Mouse (Mus musculus): ENCODE data around the gene Fkbp9. TPM values are rescaled to one million over a fixed set of nuclear protein-coding genes. Genes with fewer than 3 reads are reported as not detected.

Gene Fkbp9
- polyA plus RNA-seq, 1 experiment from 2014 or later, result 41.8 TPM

GRCm38 (mm10) chr6:56797311-56798151 is 34.3 kb upstream of the Fkbp9 start, which contains the start of gene Kbtbd2:
Gene Kbtbd2 (minus strand): TSS chr6:56797813.
- peak within 1 kb of the TSS; percentile 89 for H3K4me2 ChIP-seq (ENCODE audit: low read length)
- H3K36me3 ChIP-seq (ENCODE audit: control insufficient read depth, insufficient read depth, low read length), result no peaks in the 10 kb centered on the region
- H3K9me3 ChIP-seq (ENCODE audit: control insufficient read depth, low read length), result no peaks in the 10 kb centered on the region
- peak within 1 kb of the TSS; percentile 96 for H3K9ac ChIP-seq (ENCODE audit: low read depth, low read length)
- peak; percentile 96 for ATAC-seq
- H3K4me1 ChIP-seq (ENCODE audit: control insufficient read depth, insufficient read depth, low read depth, low read length), result peaks cover 24% of the 10 kb centered on the region
- H3K4me3 ChIP-seq (ENCODE audit: low read length), result peak within 1 kb of the TSS; percentile 87
- under 1% methylated on average over 73 of the region's 98 CpGs for WGBS
- H3K27ac ChIP-seq (ENCODE audit: low read depth, low read length), result peak within 1 kb of the TSS; percentile 99
- no peaks in the 10 kb centered on the region for H3K27me3 ChIP-seq (replicated peaks; ENCODE audit: control insufficient read depth, insufficient read depth, low read length)

GRCm38 (mm10) chr6:56798152-56798465 is 33.8 kb upstream of the Fkbp9 start:
- ATAC-seq, result no peak
- Histone ChIP-seq H3K27me3 (replicated peaks; ENCODE audit: control insufficient read depth, insufficient read depth, low read length) (no peaks in the 10 kb centered on the region), H3K9ac (ENCODE audit: low read depth, low read length) (peak overlapping the region; percentile 96), H3K27ac (ENCODE audit: low read depth, low read length) (peak overlapping the region; percentile 99), H3K4me3 (ENCODE audit: low read length) (peak overlapping the region; percentile 87), H3K9me3 (ENCODE audit: control insufficient read depth, low read length) (no peaks in the 10 kb centered on the region), H3K4me2 (ENCODE audit: low read length) (peak overlapping the region; percentile 69), H3K36me3 (ENCODE audit: control insufficient read depth, insufficient read depth, low read length) (no peaks in the 10 kb centered on the region), H3K4me1 (ENCODE audit: control insufficient read depth, insufficient read depth, low read depth, low read length) (peaks cover 24% of the 10 kb centered on the region)
- WGBS, result 18% methylated on average over 8 of the region's 8 CpGs

GRCm38 (mm10) chr6:56805026-56805425 is 26.8 kb upstream of the Fkbp9 start:
- no peak overlapping the region for H3K9ac ChIP-seq (ENCODE audit: low read depth, low read length)
- no peak for ATAC-seq
- 89% methylated on average over 4 of the region's 4 CpGs for WGBS

DNA sequence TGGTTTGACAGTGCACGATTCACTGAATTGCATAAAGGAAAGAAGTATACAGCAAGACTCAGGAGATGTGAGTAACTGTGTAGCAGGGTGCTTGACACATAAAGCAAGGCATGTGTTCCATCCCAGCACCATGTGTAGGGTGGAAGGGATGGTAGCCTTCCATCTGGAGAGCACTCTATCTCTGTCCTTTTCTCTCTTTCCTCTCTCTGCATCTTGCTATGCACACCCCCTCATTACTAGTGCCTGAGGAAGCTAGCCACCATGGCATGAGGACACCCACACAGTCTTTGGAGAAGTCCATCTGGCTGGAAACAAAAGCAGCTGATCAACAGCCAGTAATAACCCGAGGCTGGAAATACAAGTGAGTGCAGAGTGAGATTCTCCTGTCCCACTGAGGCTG is 25.7 kb upstream of the Fkbp9 start:
- H3K4me2 ChIP-seq (ENCODE audit: low read length), result no peak overlapping the region
- H3K27ac ChIP-seq (ENCODE audit: low read depth, low read length), result no peak overlapping the region
- WGBS, result 74% methylated on average over 2 of the region's 2 CpGs
- no peaks in the 10 kb centered on the region for H3K9me3 ChIP-seq (ENCODE audit: control insufficient read depth, low read length)
- H3K4me3 ChIP-seq (ENCODE audit: low read length), result no peak overlapping the region
- no peaks in the 10 kb centered on the region for H3K36me3 ChIP-seq (ENCODE audit: control insufficient read depth, insufficient read depth, low read length)
- H3K27me3 ChIP-seq (replicated peaks; ENCODE audit: control insufficient read depth, insufficient read depth, low read length), result no peaks in the 10 kb centered on the region
- H3K4me1 ChIP-seq (ENCODE audit: control insufficient read depth, insufficient read depth, low read depth, low read length), result no peaks in the 10 kb centered on the region
- no peak overlapping the region for H3K9ac ChIP-seq (ENCODE audit: low read depth, low read length)
- ATAC-seq, result no peak

More at GRCm38 (mm10) chr6:56805026-56805425, 26.8 kb upstream of the Fkbp9 start:
- Histone ChIP-seq H3K4me3 (ENCODE audit: low read length) (no peak overlapping the region), H3K27ac (ENCODE audit: low read depth, low read length) (no peak overlapping the region), H3K4me2 (ENCODE audit: low read length) (no peak overlapping the region), H3K27me3 (replicated peaks; ENCODE audit: control insufficient read depth, insufficient read depth, low read length) (no peaks in the 10 kb centered on the region), H3K4me1 (ENCODE audit: control insufficient read depth, insufficient read depth, low read depth, low read length) (no peaks in the 10 kb centered on the region), H3K36me3 (ENCODE audit: control insufficient read depth, insufficient read depth, low read length) (no peaks in the 10 kb centered on the region), H3K9me3 (ENCODE audit: control insufficient read depth, low read length) (no peaks in the 10 kb centered on the region)

GRCm38 (mm10) chr6:56808656-56809055 is 23.2 kb upstream of the Fkbp9 start:
- Histone ChIP-seq H3K9me3 (ENCODE audit: control insufficient read depth, low read length) (no peaks in the 10 kb centered on the region), H3K4me3 (ENCODE audit: low read length) (no peak overlapping the region), H3K27ac (ENCODE audit: low read depth, low read length) (no peak overlapping the region), H3K4me1 (ENCODE audit: control insufficient read depth, insufficient read depth, low read depth, low read length) (no peaks in the 10 kb centered on the region), H3K9ac (ENCODE audit: low read depth, low read length) (no peak overlapping the region), H3K4me2 (ENCODE audit: low read length) (no peak overlapping the region), H3K27me3 (replicated peaks; ENCODE audit: control insufficient read depth, insufficient read depth, low read length) (no peaks in the 10 kb centered on the region), H3K36me3 (ENCODE audit: control insufficient read depth, insufficient read depth, low read length) (no peaks in the 10 kb centered on the region)
- 12% methylated on average over 3 of the region's 3 CpGs for WGBS
- peak; percentile 96 for ATAC-seq

- WGBS, result 54% methylated on average over 2 of the region's 2 CpGs
- no peak overlapping the region for H3K27ac ChIP-seq (ENCODE audit: low read depth, low read length)
- ATAC-seq, result no peak
Measured at GRCm38 (mm10) chr6:56813332-56813731, 18.5 kb upstream of the Fkbp9 start.

GRCm38 (mm10) chr6:56818436-56819123 is 13.3 kb upstream of the Fkbp9 start:
- H3K27ac ChIP-seq (ENCODE audit: low read depth, low read length), result no peak overlapping the region
- H3K4me2 ChIP-seq (ENCODE audit: low read length), result no peak overlapping the region
- H3K9me3 ChIP-seq (ENCODE audit: control insufficient read depth, low read length), result no peaks in the 10 kb centered on the region
- no peaks in the 10 kb centered on the region for H3K36me3 ChIP-seq (ENCODE audit: control insufficient read depth, insufficient read depth, low read length)
- ATAC-seq, result no peak
- H3K4me3 ChIP-seq (ENCODE audit: low read length), result no peak overlapping the region
- H3K27me3 ChIP-seq (replicated peaks; ENCODE audit: control insufficient read depth, insufficient read depth, low read length), result no peaks in the 10 kb centered on the region
- 70% methylated on average over 5 of the region's 5 CpGs for WGBS
- H3K9ac ChIP-seq (ENCODE audit: low read depth, low read length), result no peak overlapping the region
- no peaks in the 10 kb centered on the region for H3K4me1 ChIP-seq (ENCODE audit: control insufficient read depth, insufficient read depth, low read depth, low read length)

More at GRCm38 (mm10) chr6:56813332-56813731, 18.5 kb upstream of the Fkbp9 start:
- Histone ChIP-seq H3K9me3 (ENCODE audit: control insufficient read depth, low read length) (no peaks in the 10 kb centered on the region), H3K4me2 (ENCODE audit: low read length) (no peak overlapping the region), H3K36me3 (ENCODE audit: control insufficient read depth, insufficient read depth, low read length) (no peaks in the 10 kb centered on the region), H3K4me3 (ENCODE audit: low read length) (no peak overlapping the region), H3K27me3 (replicated peaks; ENCODE audit: control insufficient read depth, insufficient read depth, low read length) (no peaks in the 10 kb centered on the region), H3K9ac (ENCODE audit: low read depth, low read length) (no peak overlapping the region), H3K4me1 (ENCODE audit: control insufficient read depth, insufficient read depth, low read depth, low read length) (no peaks in the 10 kb centered on the region)

DNA sequence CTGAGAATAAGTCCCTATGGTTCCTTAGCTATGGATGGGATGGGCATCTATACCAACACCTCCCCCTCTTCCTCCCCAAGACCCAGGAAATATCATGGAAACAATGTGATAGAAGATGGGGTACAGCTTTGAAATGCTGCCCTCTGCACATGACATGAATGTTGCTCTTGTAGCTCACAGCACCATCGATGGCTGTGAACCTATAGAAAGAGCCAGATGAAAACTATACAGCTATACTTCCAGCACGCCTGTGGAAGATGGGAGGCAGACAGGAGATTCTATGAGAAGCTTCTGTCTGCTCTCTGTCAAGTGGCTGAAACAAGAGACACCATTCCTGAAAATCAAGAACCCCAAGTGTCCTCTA is 12.8 kb upstream of the Fkbp9 start:
- Histone ChIP-seq H3K4me3 (ENCODE audit: low read length) (no peak overlapping the region), H3K4me2 (ENCODE audit: low read length) (no peak overlapping the region), H3K9ac (ENCODE audit: low read depth, low read length) (no peak overlapping the region), H3K36me3 (ENCODE audit: control insufficient read depth, insufficient read depth, low read length) (no peaks in the 10 kb centered on the region), H3K27ac (ENCODE audit: low read depth, low read length) (no peak overlapping the region), H3K4me1 (ENCODE audit: control insufficient read depth, insufficient read depth, low read depth, low read length) (no peaks in the 10 kb centered on the region), H3K27me3 (replicated peaks; ENCODE audit: control insufficient read depth, insufficient read depth, low read length) (no peaks in the 10 kb centered on the region), H3K9me3 (ENCODE audit: control insufficient read depth, low read length) (no peaks in the 10 kb centered on the region)
- no peak for ATAC-seq
- WGBS, result 92% methylated on average over 2 of the region's 2 CpGs

- H3K9ac ChIP-seq (ENCODE audit: low read depth, low read length), result no peak overlapping the region
- H3K4me1 ChIP-seq (ENCODE audit: control insufficient read depth, insufficient read depth, low read depth, low read length), result no peaks in the 10 kb centered on the region
- no peak overlapping the region for H3K4me2 ChIP-seq (ENCODE audit: low read length)
- no peak overlapping the region for H3K4me3 ChIP-seq (ENCODE audit: low read length)
- H3K27me3 ChIP-seq (replicated peaks; ENCODE audit: control insufficient read depth, insufficient read depth, low read length), result no peaks in the 10 kb centered on the region
- H3K9me3 ChIP-seq (ENCODE audit: control insufficient read depth, low read length), result no peaks in the 10 kb centered on the region
- WGBS, result 65% methylated on average over 3 of the region's 3 CpGs
- ATAC-seq, result no peak
- H3K36me3 ChIP-seq (ENCODE audit: control insufficient read depth, insufficient read depth, low read length), result no peaks in the 10 kb centered on the region
- no peak overlapping the region for H3K27ac ChIP-seq (ENCODE audit: low read depth, low read length)
Measured at GRCm38 (mm10) chr6:56825657-56826056, 6.2 kb upstream of the Fkbp9 start.

All from hindbrain, embryonic 16.5 days (tissue).